Mouse (Mus musculus) bone marrow, adult 2 months (tissue): ENCODE results near the gene Srgn.

Source experiments
- CTCF ChIP-seq: fragments of 200-500 bp; IDR thresholded peaks from 2 replicates; pipeline ENCODE4 v1.5.1; 2011; ENCODE audit warnings: low read length, control low read depth; ENCODE audit not compliant: control insufficient read depth, insufficient read depth
- POLR2A ChIP-seq: fragments of 200-500 bp; IDR thresholded peaks from 2 replicates; pipeline ENCODE4 v1.6.1; 2011; ENCODE audit warnings: low read depth, mild to moderate bottlenecking, control low read depth, low read length, borderline replicate concordance; ENCODE audit not compliant: control insufficient read depth

GRCm38 (mm10) chr10:62471105-62471504 lies 56.1 kb downstream of the Srgn start:
- TF ChIP-seq CTCF = no peak
- no peak for TF ChIP-seq POLR2A
